Mouse (Mus musculus) gastrocnemius, adult 2 months (tissue): ENCODE measurements around the gene Crispld2. TPM values are rescaled to one million over a fixed set of nuclear protein-coding genes. Genes with fewer than 3 reads are reported as not detected.

Experiments
- DNase-seq: peaks from one replicate; pipeline ENCODE4 v3.0.0; 2022
- H3K27ac ChIP-seq: fragments of 200-600 bp; 2 replicates; pipeline ENCODE4 v1.8.1; 2022; ENCODE audit warnings: mild to moderate bottlenecking
- H3K4me3 ChIP-seq: fragments of 200-600 bp; 2 replicates; pipeline ENCODE4 v1.8.1; 2022; ENCODE audit warnings: mild to moderate bottlenecking, moderate library complexity
- CTCF ChIP-seq: fragments of 200-600 bp; IDR thresholded peaks from 2 replicates; pipeline ENCODE4 v1.8.1; 2022; ENCODE audit warnings: antibody characterized with exemption, mild to moderate bottlenecking, moderate library complexity
- intact Hi-C: fragments of 180-260 bp; cut with DNase I; formaldehyde crosslinking; loops from one replicate; pipeline ENCODE4 v1.15.1; 2025
- total RNA-seq, 2 experiments: library from RNA; stranded (reverse); gene quantifications; 2 replicates each; pipeline ENCODE4 v1.2.3; 2021

Crispld2 gene
- total RNA-seq, 2 experiments from 2014 or later = 9.5 to 19.6 TPM

GRCm38 (mm10) chr8:120093103-120093502, 100.9 kb downstream of the Crispld2 start:
- no peak for TF ChIP-seq CTCF
- H3K4me3 ChIP-seq = no peak overlapping the region
- DNase-seq = no peak
- no peak overlapping the region for H3K27ac ChIP-seq
- intact Hi-C loops = no loop called here

- no peak for TF ChIP-seq CTCF
- no peak overlapping the region for H3K4me3 ChIP-seq
- 0 out of 2 replicates have a peak overlapping the region, but pooled peaks have one; percentile 12 for H3K27ac ChIP-seq
- no peak for DNase-seq
- intact Hi-C loops = no loop called here
Measured at GRCm38 (mm10) chr8:120094801-120095200, 102.6 kb downstream of the Crispld2 start.

GRCm38 (mm10) chr8:120096486-120096885, 104.2 kb downstream of the Crispld2 start:
- H3K4me3 ChIP-seq = no peak overlapping the region
- no peak for TF ChIP-seq CTCF
- intact Hi-C loops = no loop called here
- DNase-seq = no peak
- no peak overlapping the region for H3K27ac ChIP-seq

GRCm38 (mm10) chr8:120100388-120101067, 108.3 kb downstream of the Crispld2 start:
- intact Hi-C loops = no loop called here
- Histone ChIP-seq H3K4me3 (peak overlapping the region; percentile 84), H3K27ac (peak overlapping the region; percentile 99)
- no peak for TF ChIP-seq CTCF
- DNase-seq = no peak

- Histone ChIP-seq H3K27ac (peak within 1 kb of the TSS; percentile 99), H3K4me3 (peak within 1 kb of the TSS; percentile 84)
- no peak for TF ChIP-seq CTCF
- intact Hi-C loops = no loop called here
- peak; percentile 91 for DNase-seq
Measured at GRCm38 (mm10) chr8:120101068-120101972, 109.1 kb downstream of the Crispld2 start, which contains the start of gene Zdhhc7. TSS of gene Zdhhc7 (minus strand) at chr8:120101482.

Other genes with a start within 250 kb of the Crispld2 start
- 1 to 10 TPM; 3.0 to 3.3 TPM for gene Tldc1, start 214.0 kb upstream of the Crispld2 start, total RNA-seq
- 1 to 10 TPM; 3.2 to 7.4 TPM for gene Cotl1, start 151.9 kb upstream of the Crispld2 start, total RNA-seq
- gene Klhl36, start 130.2 kb upstream of the Crispld2 start, total RNA-seq = 1 to 10 TPM in 1 of 2 experiments, under 1 TPM in 1; 0.71 to 1.1 TPM
- 10 to 100 TPM; 56.9 to 73.9 TPM for gene Usp10, start 82.1 kb upstream of the Crispld2 start, total RNA-seq
- gene Gm20388, start 81.6 kb upstream of the Crispld2 start, total RNA-seq = 10 to 100 TPM in 1 of 2 experiments, 1 to 10 TPM in 1; 6.1 to 15.0 TPM
- gene Zdhhc7, start 109.0 kb downstream of the Crispld2 start, total RNA-seq = 10 to 100 TPM; 23.9 to 27.6 TPM
- 10 to 100 TPM; 26.5 to 30.0 TPM for gene 6430548M08Rik, start 121.7 kb downstream of the Crispld2 start, total RNA-seq
- not detected for gene Fam92b, start 185.0 kb downstream of the Crispld2 start, total RNA-seq
- gene Gse1, start 236.0 kb downstream of the Crispld2 start, total RNA-seq = 10 to 100 TPM; 26.5 to 37.3 TPM